Mouse (Mus musculus) hindbrain, embryonic 12.5 days (tissue): ENCODE measurements around the gene Gm10300. TPM values are rescaled to one million over a fixed set of nuclear protein-coding genes. Genes with fewer than 3 reads are reported as not detected.

Experiments
- ATAC-seq: fragments of 200-750 bp; cut with Nextera tagmentation; 2 replicates; pipeline ENCODE4 v1.8.0; 2017; ENCODE audit warnings: moderate TSS enrichment; ENCODE audit not compliant: low FRiP score
- H3K27ac ChIP-seq: fragments of 300-500 bp; sonication (generic); 2 replicates; pipeline ENCODE4 v1.5.1; 2016; ENCODE audit warnings: mild to moderate bottlenecking
- H3K27me3 ChIP-seq: fragments of 300-500 bp; sonication (generic); 2 replicates; pipeline ENCODE4 v1.6.1; 2016; ENCODE audit warnings: mild to moderate bottlenecking
- H3K36me3 ChIP-seq: fragments of 300-500 bp; sonication (generic); 2 replicates; pipeline ENCODE4 v1.6.1; 2016; ENCODE audit warnings: mild to moderate bottlenecking
- H3K4me1 ChIP-seq: fragments of 300-500 bp; sonication (generic); 2 replicates; pipeline ENCODE4 v1.6.1; 2016
- H3K4me2 ChIP-seq: fragments of 300-500 bp; sonication (generic); replicated peaks from 2 replicates; pipeline ENCODE4 v1.6.1; 2016; ENCODE audit warnings: mild to moderate bottlenecking
- H3K4me3 ChIP-seq: fragments of 300-500 bp; sonication (generic); 2 replicates; pipeline ENCODE4 v1.5.1; 2016; ENCODE audit warnings: mild to moderate bottlenecking
- H3K9ac ChIP-seq: fragments of 300-500 bp; sonication (generic); 2 replicates; pipeline ENCODE4 v1.6.1; 2016; ENCODE audit warnings: mild to moderate bottlenecking, moderate library complexity
- H3K9me3 ChIP-seq: fragments of 300-500 bp; sonication (generic); replicated peaks from 2 replicates; pipeline ENCODE4 v1.6.1; 2016; ENCODE audit warnings: mild to moderate bottlenecking
- WGBS: fragments of 180-500 bp; shearing (Covaris S2); methylation state at CpG from one replicate; pipeline ENCODE4 v1.1.7; 2016; 5-methylcytosine and 5-hydroxymethylcytosine counted together
- polyA plus RNA-seq: library from polyadenylated mRNA; unstranded; fragments of >200 nt; fragmentation: Nextera tagmentation; extraction: Ambion mirVana; gene quantifications from 2 replicates; pipeline ENCODE4 v1.2.1, GENCODE M21; 2016

The Gm10300 gene
- polyA plus RNA-seq, 1 experiment from 2014 or later, result 0.09 TPM

GRCm38 (mm10) chr4:132074933-132075769 lies 654 bp downstream of the Gm10300 start, which contains the start of gene Epb41:
Gene Epb41 (minus strand): TSS chr4:132075321.
- H3K9me3 ChIP-seq, result no peaks in the 10 kb centered on the region
- H3K4me3 ChIP-seq, result peak within 1 kb of the TSS; percentile 78
- WGBS, result 2% methylated on average over 47 of the region's 47 CpGs
- peak; percentile 92 for ATAC-seq
- H3K4me2 ChIP-seq, result peak within 1 kb of the TSS; percentile 99
- peaks cover 24% of the 10 kb centered on the region for H3K4me1 ChIP-seq
- H3K36me3 ChIP-seq, result no peaks in the 10 kb centered on the region
- peaks cover 11% of the 10 kb centered on the region for H3K27me3 ChIP-seq
- peak within 1 kb of the TSS; percentile 71 for H3K9ac ChIP-seq
- H3K27ac ChIP-seq, result peak within 1 kb of the TSS; percentile 17; the same call in 1 of the 2 replicates

DNA sequence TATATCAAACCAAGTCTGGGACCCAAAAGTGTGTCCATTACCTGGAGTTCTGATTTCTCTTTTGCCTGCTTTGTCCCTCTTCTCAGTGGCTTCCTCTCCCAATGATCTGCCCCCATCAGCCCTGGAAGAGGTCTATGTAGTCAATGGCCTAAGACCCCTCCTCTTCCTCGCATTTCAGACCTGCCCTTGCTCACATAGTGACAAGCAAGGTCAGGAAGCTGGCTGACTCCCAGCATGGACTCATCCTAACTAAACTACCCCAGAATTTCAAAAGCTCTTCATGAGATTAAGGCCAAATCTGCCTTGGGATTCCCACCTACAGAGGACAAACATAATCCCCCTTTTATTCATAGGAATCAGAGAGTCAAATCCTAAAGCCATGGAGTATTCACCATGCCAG lies 1.3 kb downstream of the Gm10300 start:
- Histone ChIP-seq H3K4me1 (peaks cover 24% of the 10 kb centered on the region), H3K9ac (no peak overlapping the region), H3K4me3 (peak overlapping the region; percentile 78; the same call in 1 of the 2 replicates), H3K9me3 (no peaks in the 10 kb centered on the region), H3K27ac (no peak overlapping the region), H3K27me3 (peaks cover 11% of the 10 kb centered on the region), H3K4me2 (peak overlapping the region; percentile 99; the same call in 1 of the 2 replicates), H3K36me3 (no peaks in the 10 kb centered on the region)
- no peak for ATAC-seq
- WGBS, result 45% methylated on average over 1 of the region's 1 CpGs

- no peaks in the 10 kb centered on the region for H3K9me3 ChIP-seq
- WGBS, result 33% methylated on average over 20 of the region's 20 CpGs
- no peaks in the 10 kb centered on the region for H3K36me3 ChIP-seq
- no peak overlapping the region for H3K4me3 ChIP-seq
- peaks cover 11% of the 10 kb centered on the region for H3K27me3 ChIP-seq
- no peak overlapping the region for H3K9ac ChIP-seq
- no peak overlapping the region for H3K4me2 ChIP-seq
- H3K4me1 ChIP-seq, result peaks cover 24% of the 10 kb centered on the region
- ATAC-seq, result no peak
- 0 out of 2 replicates have a peak overlapping the region, but pooled peaks have one; percentile 35 for H3K27ac ChIP-seq
Observed at GRCm38 (mm10) chr4:132076480-132077405, 2.2 kb downstream of the Gm10300 start.

DNA sequence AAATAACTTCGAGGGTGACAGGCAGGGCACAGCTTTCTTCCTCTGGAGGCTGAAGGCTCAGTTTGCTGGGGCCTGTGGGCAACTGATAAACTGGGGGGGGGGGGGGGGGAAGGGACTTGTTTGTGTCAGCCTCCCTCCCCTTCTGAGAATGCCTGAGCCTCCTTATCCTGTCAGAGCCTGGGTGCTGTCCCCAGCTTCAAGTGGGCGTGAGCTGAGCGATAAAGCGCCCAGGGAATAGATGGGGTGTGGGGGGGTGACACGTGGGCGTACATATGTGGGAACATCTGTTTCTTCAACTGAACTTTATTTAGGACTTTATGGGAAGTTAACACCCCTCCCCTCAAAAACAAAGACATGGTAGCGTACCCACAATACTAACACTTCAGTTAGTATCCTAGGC lies 2.9 kb downstream of the Gm10300 start:
- Histone ChIP-seq H3K9ac (no peak overlapping the region), H3K4me2 (no peak overlapping the region), H3K9me3 (no peaks in the 10 kb centered on the region), H3K4me1 (peaks cover 24% of the 10 kb centered on the region), H3K27ac (no peak overlapping the region), H3K27me3 (peaks cover 11% of the 10 kb centered on the region), H3K36me3 (no peaks in the 10 kb centered on the region), H3K4me3 (no peak overlapping the region)
- no peak for ATAC-seq
- 65% methylated on average over 7 of the region's 7 CpGs for WGBS

GRCm38 (mm10) chr4:132078296-132078714 lies 3.8 kb downstream of the Gm10300 start:
- no peak for ATAC-seq
- Histone ChIP-seq H3K27me3 (peaks cover 7% of the 10 kb centered on the region), H3K4me3 (no peak overlapping the region), H3K27ac (0 out of 2 replicates have a peak overlapping the region, but pooled peaks have one; percentile 12), H3K9me3 (no peaks in the 10 kb centered on the region), H3K36me3 (no peaks in the 10 kb centered on the region), H3K4me2 (no peak overlapping the region), H3K4me1 (peaks cover 20% of the 10 kb centered on the region), H3K9ac (no peak overlapping the region)
- 63% methylated on average over 7 of the region's 7 CpGs for WGBS

GRCm38 (mm10) chr4:132079555-132080275 lies 5.2 kb downstream of the Gm10300 start:
- Histone ChIP-seq H3K27ac (no peak overlapping the region), H3K27me3 (no peaks in the 10 kb centered on the region), H3K4me2 (no peak overlapping the region; the same call in 1 of the 2 replicates), H3K36me3 (no peaks in the 10 kb centered on the region), H3K9ac (no peak overlapping the region), H3K4me1 (peaks cover 13% of the 10 kb centered on the region), H3K9me3 (no peaks in the 10 kb centered on the region), H3K4me3 (no peak overlapping the region)
- no peak for ATAC-seq
- WGBS, result 16% methylated on average over 19 of the region's 19 CpGs

DNA sequence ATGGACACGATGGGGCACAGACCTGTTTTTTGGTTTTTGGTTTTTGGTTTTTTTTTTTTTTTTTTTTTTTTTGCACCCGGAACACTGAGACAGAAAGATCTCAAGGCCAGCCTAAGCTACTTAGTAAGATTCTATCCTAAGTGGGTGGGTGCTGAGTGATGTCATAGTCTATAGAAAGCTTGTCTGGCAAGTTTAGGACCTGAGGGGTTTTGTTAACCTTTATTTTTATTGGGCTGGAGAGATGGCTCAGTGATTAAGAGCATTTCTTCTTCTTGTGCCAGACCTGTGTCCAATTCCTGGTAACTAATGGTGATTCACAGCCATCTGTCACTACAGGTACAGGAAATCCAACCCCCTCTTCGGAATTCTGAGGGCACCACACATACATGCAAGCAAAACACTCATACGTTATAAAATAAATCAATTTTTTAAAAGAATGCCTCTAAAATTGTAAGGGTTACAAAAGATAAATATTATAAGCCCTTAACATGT lies 6.0 kb downstream of the Gm10300 start:
- Histone ChIP-seq H3K27ac (no peak overlapping the region), H3K9me3 (no peaks in the 10 kb centered on the region), H3K27me3 (no peaks in the 10 kb centered on the region), H3K36me3 (no peaks in the 10 kb centered on the region), H3K4me2 (no peak overlapping the region), H3K4me1 (peaks cover 13% of the 10 kb centered on the region), H3K4me3 (no peak overlapping the region), H3K9ac (no peak overlapping the region)
- no peak for ATAC-seq
- 74% methylated on average over 4 of the region's 4 CpGs for WGBS

DNA sequence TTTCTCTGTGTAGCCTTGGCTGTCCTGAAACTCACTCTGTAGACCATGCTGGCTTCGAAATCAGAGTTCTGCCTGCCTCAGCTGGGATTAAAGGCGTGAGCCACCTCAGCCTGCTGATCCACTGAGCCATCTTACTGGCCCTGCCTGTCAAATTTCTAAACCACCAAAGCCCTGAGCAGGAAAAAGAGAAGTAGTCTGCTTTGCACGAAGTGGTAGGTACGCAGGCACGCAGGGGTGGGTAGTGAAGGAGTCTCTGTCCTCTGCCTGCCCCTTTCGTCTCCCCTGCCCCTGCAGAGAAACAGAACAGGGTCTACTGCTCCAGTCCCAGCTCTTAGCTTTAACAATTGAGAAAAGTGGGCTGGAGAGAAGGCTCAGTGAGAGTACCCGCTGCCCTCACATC lies 10.6 kb downstream of the Gm10300 start:
- no peak overlapping the region for H3K9ac ChIP-seq
- no peak overlapping the region for H3K4me3 ChIP-seq
- no peak for ATAC-seq
- H3K27me3 ChIP-seq, result no peaks in the 10 kb centered on the region
- H3K4me1 ChIP-seq, result peaks cover 6% of the 10 kb centered on the region; the same call in 1 of the 2 replicates
- H3K27ac ChIP-seq, result no peak overlapping the region
- H3K4me2 ChIP-seq, result no peak overlapping the region
- 78% methylated on average over 7 of the region's 7 CpGs for WGBS
- H3K36me3 ChIP-seq, result no peaks in the 10 kb centered on the region
- no peaks in the 10 kb centered on the region for H3K9me3 ChIP-seq

- peaks cover 4% of the 10 kb centered on the region; the same call in 1 of the 2 replicates for H3K4me1 ChIP-seq
- no peak overlapping the region for H3K9ac ChIP-seq
- H3K27ac ChIP-seq, result no peak overlapping the region
- 18% methylated on average over 7 of the region's 7 CpGs for WGBS
- H3K27me3 ChIP-seq, result no peaks in the 10 kb centered on the region
- no peak overlapping the region for H3K4me3 ChIP-seq
- H3K9me3 ChIP-seq, result no peaks in the 10 kb centered on the region
- no peak overlapping the region for H3K4me2 ChIP-seq
- no peak for ATAC-seq
- no peaks in the 10 kb centered on the region for H3K36me3 ChIP-seq
Observed at GRCm38 (mm10) chr4:132088921-132089320, 14.4 kb downstream of the Gm10300 start.

DNA sequence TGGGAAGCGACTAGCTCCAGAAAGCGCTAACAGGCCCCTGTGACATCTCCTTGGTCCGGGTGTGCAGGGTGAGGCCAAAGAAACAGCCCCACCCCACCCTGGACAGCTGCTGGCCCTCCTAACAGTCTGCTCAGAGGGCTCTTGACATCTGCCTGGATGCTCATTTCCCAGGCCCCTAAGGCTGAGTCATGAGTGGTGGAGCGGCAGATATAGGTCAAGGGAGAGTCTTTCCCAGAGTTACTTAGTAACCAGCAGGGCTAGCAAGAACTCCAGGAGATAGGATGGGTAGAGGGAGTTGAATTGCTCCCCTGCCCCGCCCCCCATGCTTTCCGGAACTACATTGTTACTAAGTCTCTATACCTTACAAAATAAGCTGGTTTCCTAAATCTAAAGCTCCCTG lies 18.6 kb downstream of the Gm10300 start:
- Histone ChIP-seq H3K27ac (no peak overlapping the region), H3K9ac (no peak overlapping the region)

DNA sequence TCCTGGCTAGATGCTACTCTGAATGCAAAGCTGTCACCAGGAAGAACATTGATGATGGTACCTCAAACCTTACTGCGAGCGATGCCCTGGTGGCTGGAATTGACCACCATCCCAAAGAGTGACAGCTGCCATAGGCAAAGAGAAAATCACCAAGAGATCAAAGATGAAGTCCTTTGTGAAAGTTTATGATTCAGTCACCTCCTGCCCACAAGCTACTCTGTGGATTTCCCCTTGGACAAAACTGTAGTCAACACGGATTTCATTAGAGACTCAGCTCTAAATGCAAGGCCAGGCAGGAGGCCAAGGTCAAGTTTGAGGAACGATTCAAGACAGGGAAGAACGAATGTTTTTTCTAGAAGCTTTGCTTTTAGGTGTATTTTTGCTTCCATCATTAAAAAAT lies 19.4 kb downstream of the Gm10300 start:
- H3K9me3 ChIP-seq, result no peaks in the 10 kb centered on the region
- no peaks in the 10 kb centered on the region for H3K4me1 ChIP-seq
- H3K4me2 ChIP-seq, result no peak overlapping the region
- H3K36me3 ChIP-seq, result no peaks in the 10 kb centered on the region
- no peak overlapping the region for H3K27ac ChIP-seq
- no peak overlapping the region for H3K4me3 ChIP-seq
- no peak overlapping the region for H3K9ac ChIP-seq
- WGBS, result 90% methylated on average over 5 of the region's 5 CpGs
- no peak for ATAC-seq
- H3K27me3 ChIP-seq, result no peaks in the 10 kb centered on the region; the same call in 1 of the 2 replicates

More for the DNA sequence above, 18.6 kb downstream of the Gm10300 start:
- Histone ChIP-seq H3K4me1 (no peaks in the 10 kb centered on the region), H3K9me3 (no peaks in the 10 kb centered on the region), H3K27me3 (no peaks in the 10 kb centered on the region; the same call in 1 of the 2 replicates), H3K4me3 (no peak overlapping the region), H3K4me2 (no peak overlapping the region), H3K36me3 (no peaks in the 10 kb centered on the region)
- 83% methylated on average over 6 of the region's 6 CpGs for WGBS
- ATAC-seq, result no peak
